Mouse (Mus musculus) CH12.LX (cell line): Measurements from ENCODE around the gene Mier1.

Experiments used
- ETS1 ChIP-seq: conservative IDR thresholded peaks from 2 replicates; pipeline ENCODE4 v1.6.1; 2012; ENCODE audit warnings: low read depth, mild to moderate bottlenecking, inconsistent platforms, low read length, improper control_type of control experiment, moderate library complexity
- IRF4 ChIP-seq: IDR thresholded peaks from 2 replicates; pipeline ENCODE4 v1.6.1; 2014; ENCODE audit warnings: low read depth, mild to moderate bottlenecking, inconsistent platforms, low read length, improper control_type of control experiment
- JUND ChIP-seq: conservative IDR thresholded peaks from 2 replicates; pipeline ENCODE4 v1.6.1; 2011; ENCODE audit warnings: low read depth, low read length, improper control_type of control experiment
- NELFE ChIP-seq: IDR thresholded peaks from 2 replicates; pipeline ENCODE4 v1.6.1; 2011; ENCODE audit warnings: low read depth, low read length, improper control_type of control experiment
- POLR2A ChIP-seq: IDR thresholded peaks from 2 replicates; pipeline ENCODE4 v1.6.1; 2011; ENCODE audit warnings: low read depth, mild to moderate bottlenecking, improper control_type of control experiment, low read length
- USF1 ChIP-seq: IDR thresholded peaks from 2 replicates; pipeline ENCODE4 v1.6.1; 2014; ENCODE audit warnings: low read depth, mild to moderate bottlenecking, inconsistent platforms, low read length, improper control_type of control experiment

DNA sequence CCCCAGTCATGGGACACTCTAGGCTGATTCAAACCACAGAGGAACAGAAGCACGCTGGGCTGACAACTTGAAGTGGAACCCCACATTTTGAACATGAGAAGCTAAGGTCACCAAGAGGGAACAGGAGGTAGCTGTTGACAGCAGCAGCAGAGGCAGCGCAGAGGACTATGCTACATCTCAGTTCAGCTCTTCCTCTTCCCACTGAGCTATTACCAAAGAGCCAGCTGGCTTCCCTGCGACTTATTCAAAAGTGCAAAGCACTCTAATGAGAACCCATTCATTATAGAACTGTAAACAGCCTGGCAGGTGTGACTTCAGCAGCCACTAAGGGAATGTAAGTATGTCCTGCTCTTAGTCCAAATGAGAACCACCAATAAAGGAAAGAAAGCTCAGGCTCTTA lies 65.4 kb downstream of the Mier1 start:
- TF ChIP-seq NELFE: no peak
- TF ChIP-seq USF1: no peak
- no peak for TF ChIP-seq IRF4
- TF ChIP-seq ETS1: no peak
- no peak for TF ChIP-seq POLR2A
- TF ChIP-seq JUND: no peak
